Mouse (Mus musculus) midbrain, embryonic 11.5 days (tissue): ENCODE measurements at regions not wholly inside any gene's neighbourhood (a gene's known extent, or its start where the extent isn't known, plus 50 kb on each side); places are given as distances from the start of the nearest gene placed in this dataset.

Experiments used
- ATAC-seq: fragments of 200-750 bp; cut with Nextera tagmentation; 2 replicates; pipeline ENCODE4 v1.8.0; 2017; ENCODE audit warnings: moderate TSS enrichment, moderate library complexity; ENCODE audit not compliant: low FRiP score
- DNase-seq: peaks from one replicate; pipeline ENCODE4 v3.0.0; 2015; ENCODE audit warnings: low spot score; ENCODE audit errors: missing footprints
- H3K27ac ChIP-seq: fragments of 300-500 bp; sonication (generic); 2 replicates; pipeline ENCODE4 v1.5.1; 2014; ENCODE audit warnings: low read depth, low read length
- H3K27me3 ChIP-seq: fragments of 300-500 bp; sonication (generic); 2 replicates; pipeline ENCODE4 v1.6.1; 2014; ENCODE audit warnings: mild to moderate bottlenecking, low read length, moderate library complexity, mixed read lengths; ENCODE audit not compliant: control insufficient read depth, insufficient read depth
- H3K36me3 ChIP-seq: fragments of 300-500 bp; sonication (generic); 2 replicates; pipeline ENCODE4 v1.6.1; 2014; ENCODE audit warnings: mild to moderate bottlenecking, low read length, moderate library complexity, mixed read lengths; ENCODE audit not compliant: control insufficient read depth, insufficient read depth
- H3K4me1 ChIP-seq: fragments of 300-500 bp; sonication (generic); 2 replicates; pipeline ENCODE4 v1.6.1; 2014; ENCODE audit warnings: low read length; ENCODE audit not compliant: control insufficient read depth, insufficient read depth
- H3K4me2 ChIP-seq: fragments of 300-500 bp; sonication (generic); 2 replicates; pipeline ENCODE4 v1.6.1; 2014; ENCODE audit warnings: mild to moderate bottlenecking, moderate library complexity
- H3K4me3 ChIP-seq: fragments of 300-500 bp; sonication (generic); 2 replicates; pipeline ENCODE4 v1.5.1; 2014; ENCODE audit warnings: low read depth, low read length
- H3K9ac ChIP-seq: fragments of 300-500 bp; sonication (generic); 2 replicates; pipeline ENCODE4 v1.6.1; 2014; ENCODE audit warnings: low read length
- H3K9me3 ChIP-seq: fragments of 300-500 bp; sonication (generic); 2 replicates; pipeline ENCODE4 v1.6.1; 2016; ENCODE audit warnings: low read length; ENCODE audit not compliant: control insufficient read depth
- WGBS: fragments of 180-500 bp; shearing (Covaris S2); extraction: QIAGEN DNeasy Blood & Tissue Kit; methylation state at CpG from one replicate; pipeline ENCODE4 v1.1.7; 2014; 5-methylcytosine and 5-hydroxymethylcytosine counted together

GRCm38 (mm10) chr17:91388039-91388438 is 295.2 kb upstream of the Nrxn1 start:
- no peak for DNase-seq
- Histone ChIP-seq H3K4me1 (no peaks in the 10 kb centered on the region), H3K27ac (no peak overlapping the region), H3K36me3 (no peaks in the 10 kb centered on the region), H3K9me3 (no peaks in the 10 kb centered on the region), H3K4me3 (no peak overlapping the region), H3K9ac (no peak overlapping the region), H3K27me3 (no peaks in the 10 kb centered on the region), H3K4me2 (no peak overlapping the region)
- ATAC-seq, result no peak
- WGBS, result 100% methylated on average over 2 of the region's 2 CpGs

DNA sequence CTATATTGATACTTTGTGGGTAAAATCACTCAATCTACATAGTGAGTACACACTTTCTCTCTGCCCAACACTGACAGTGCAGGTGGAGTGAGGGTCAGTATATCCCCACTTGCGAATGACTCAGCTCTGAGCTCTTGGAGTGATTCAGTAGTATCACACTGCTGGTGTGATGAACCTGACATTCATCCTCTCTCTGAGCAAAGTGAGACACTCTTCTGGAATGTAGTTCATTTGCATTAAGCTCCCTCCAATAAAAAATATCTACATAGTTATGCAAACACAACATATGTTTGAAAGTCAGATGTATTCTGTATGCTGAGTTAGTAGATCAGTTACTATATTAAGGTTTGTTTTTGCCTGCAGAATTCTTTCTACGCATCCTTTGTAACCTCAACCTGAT is 293.1 kb upstream of the Nrxn1 start:
- H3K36me3 ChIP-seq, result no peaks in the 10 kb centered on the region
- 81% methylated on average over 2 of the region's 2 CpGs for WGBS
- H3K9ac ChIP-seq, result no peak overlapping the region
- H3K9me3 ChIP-seq, result no peaks in the 10 kb centered on the region
- no peaks in the 10 kb centered on the region for H3K27me3 ChIP-seq
- no peak overlapping the region for H3K4me3 ChIP-seq
- no peak overlapping the region for H3K4me2 ChIP-seq
- DNase-seq (no peak), ATAC-seq (no peak)
- no peak overlapping the region for H3K27ac ChIP-seq
- no peaks in the 10 kb centered on the region for H3K4me1 ChIP-seq

DNA sequence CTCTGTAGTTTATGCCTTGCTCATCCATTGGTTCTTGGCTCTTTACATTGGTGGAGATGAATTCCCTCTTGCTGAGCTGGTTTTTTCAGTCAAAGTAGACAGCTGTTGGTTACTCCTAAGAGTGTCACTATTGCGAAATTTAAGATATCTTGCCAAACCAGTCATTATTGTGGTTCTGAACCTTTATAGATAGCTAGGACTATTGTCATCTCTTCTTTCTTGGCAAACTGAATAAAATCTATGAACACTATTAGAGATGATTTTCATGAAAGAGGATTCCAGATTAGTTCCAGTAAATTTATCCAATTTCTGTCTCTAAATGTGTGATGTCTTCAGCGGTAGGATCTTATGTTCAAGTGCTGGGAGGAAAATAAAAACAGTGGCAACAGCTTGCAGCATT is 275.3 kb upstream of the Nrxn1 start:
- Histone ChIP-seq H3K27ac (no peak overlapping the region), H3K27me3 (no peaks in the 10 kb centered on the region), H3K4me2 (no peak overlapping the region), H3K9me3 (no peaks in the 10 kb centered on the region), H3K4me1 (no peaks in the 10 kb centered on the region), H3K36me3 (no peaks in the 10 kb centered on the region), H3K9ac (no peak overlapping the region), H3K4me3 (no peak overlapping the region)
- WGBS, result 90% methylated on average over 2 of the region's 2 CpGs
- DNase-seq (no peak), ATAC-seq (no peak)

- WGBS, result 73% methylated on average over 1 of the region's 1 CpGs
- ATAC-seq (no peak), DNase-seq (no peak)
- Histone ChIP-seq H3K27me3 (no peaks in the 10 kb centered on the region), H3K4me1 (no peaks in the 10 kb centered on the region), H3K27ac (no peak overlapping the region), H3K36me3 (no peaks in the 10 kb centered on the region), H3K9me3 (no peaks in the 10 kb centered on the region), H3K4me3 (no peak overlapping the region), H3K9ac (no peak overlapping the region), H3K4me2 (no peak overlapping the region)
Measured at GRCm38 (mm10) chr17:91361261-91361660, 268.4 kb upstream of the Nrxn1 start.

GRCm38 (mm10) chr17:91352107-91352506 is 259.2 kb upstream of the Nrxn1 start:
- 85% methylated on average over 2 of the region's 2 CpGs for WGBS
- Histone ChIP-seq H3K9me3 (no peaks in the 10 kb centered on the region), H3K36me3 (no peaks in the 10 kb centered on the region), H3K4me1 (no peaks in the 10 kb centered on the region), H3K4me2 (no peak overlapping the region), H3K4me3 (no peak overlapping the region), H3K27me3 (no peaks in the 10 kb centered on the region), H3K9ac (no peak overlapping the region), H3K27ac (no peak overlapping the region)
- no peak for DNase-seq
- ATAC-seq, result no peak

- Histone ChIP-seq H3K4me3 (no peak overlapping the region), H3K36me3 (no peaks in the 10 kb centered on the region), H3K27ac (no peak overlapping the region), H3K9me3 (no peaks in the 10 kb centered on the region), H3K4me1 (no peaks in the 10 kb centered on the region), H3K27me3 (no peaks in the 10 kb centered on the region), H3K4me2 (no peak overlapping the region), H3K9ac (no peak overlapping the region)
- 80% methylated on average over 1 of the region's 1 CpGs for WGBS
- DNase-seq (no peak), ATAC-seq (no peak)
Measured at GRCm38 (mm10) chr17:91336882-91337281, 244.0 kb upstream of the Nrxn1 start.

- 92% methylated on average over 4 of the region's 4 CpGs for WGBS
- H3K4me2 ChIP-seq, result no peak overlapping the region
- no peak overlapping the region for H3K4me3 ChIP-seq
- H3K27me3 ChIP-seq, result no peaks in the 10 kb centered on the region
- H3K4me1 ChIP-seq, result no peaks in the 10 kb centered on the region
- no peaks in the 10 kb centered on the region for H3K36me3 ChIP-seq
- no peaks in the 10 kb centered on the region for H3K9me3 ChIP-seq
- H3K27ac ChIP-seq, result no peak overlapping the region
- no peak for DNase-seq
- ATAC-seq, result no peak
- no peak overlapping the region for H3K9ac ChIP-seq
Measured at GRCm38 (mm10) chr17:91333790-91334189, 240.9 kb upstream of the Nrxn1 start.

- DNase-seq (no peak), ATAC-seq (no peak)
- Histone ChIP-seq H3K4me1 (no peaks in the 10 kb centered on the region), H3K27ac (no peak overlapping the region), H3K36me3 (no peaks in the 10 kb centered on the region), H3K27me3 (no peaks in the 10 kb centered on the region), H3K9ac (no peak overlapping the region), H3K9me3 (no peaks in the 10 kb centered on the region), H3K4me2 (no peak overlapping the region), H3K4me3 (no peak overlapping the region)
- 74% methylated on average over 1 of the region's 1 CpGs for WGBS
Measured at GRCm38 (mm10) chr17:91333202-91333601, 240.3 kb upstream of the Nrxn1 start.

GRCm38 (mm10) chr17:91324377-91324776 is 231.5 kb upstream of the Nrxn1 start:
- H3K27me3 ChIP-seq, result no peaks in the 10 kb centered on the region
- no peak for ATAC-seq
- H3K4me2 ChIP-seq, result no peak overlapping the region
- no peak for DNase-seq
- no peaks in the 10 kb centered on the region for H3K36me3 ChIP-seq
- 84% methylated on average over 1 of the region's 1 CpGs for WGBS
- H3K9ac ChIP-seq, result no peak overlapping the region
- no peaks in the 10 kb centered on the region for H3K4me1 ChIP-seq
- H3K27ac ChIP-seq, result no peak overlapping the region
- H3K4me3 ChIP-seq, result no peak overlapping the region
- no peaks in the 10 kb centered on the region for H3K9me3 ChIP-seq

DNA sequence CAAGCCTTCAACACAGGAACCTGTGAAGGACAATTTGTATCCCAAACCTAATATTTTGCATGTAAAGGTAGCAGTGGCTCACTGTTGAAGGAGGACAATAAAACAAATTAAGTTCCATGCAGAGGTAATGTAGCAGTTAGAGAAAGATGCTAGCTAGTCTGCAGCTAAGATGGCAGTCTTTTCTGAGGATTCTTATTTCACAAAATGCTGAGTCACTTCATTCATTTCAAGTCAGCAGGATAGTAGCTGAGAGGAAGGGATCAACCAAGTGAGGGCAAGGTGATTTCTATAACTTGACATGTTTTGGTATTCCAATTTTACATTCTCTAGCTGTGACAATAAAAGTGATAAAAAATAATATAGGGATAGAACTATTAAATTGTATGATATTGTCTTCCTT is 194.0 kb upstream of the Nrxn1 start:
- Histone ChIP-seq H3K27me3 (no peaks in the 10 kb centered on the region), H3K4me1 (no peaks in the 10 kb centered on the region), H3K4me2 (no peak overlapping the region), H3K4me3 (no peak overlapping the region), H3K9me3 (no peaks in the 10 kb centered on the region), H3K36me3 (no peaks in the 10 kb centered on the region), H3K27ac (no peak overlapping the region), H3K9ac (no peak overlapping the region)
- DNase-seq (no peak), ATAC-seq (no peak)
